Mouse (Mus musculus) ovary, postnatal 14 days (tissue): ENCODE measurements around the gene Nrcam.

Experiments
- DNase-seq: peaks from one replicate; pipeline ENCODE4 v3.0.0; 2022; ENCODE audit warnings: low spot score

Gene Nrcam

GRCm38 (mm10) chr12:44437046-44437827 lies 108.6 kb downstream of the Nrcam start:
- no peak for DNase-seq

- no peak for DNase-seq
These were observed 110.2 kb downstream of the Nrcam start for GRCm38 (mm10) chr12:44438884-44439283.

- no peak for DNase-seq
These were observed 111.5 kb downstream of the Nrcam start for GRCm38 (mm10) chr12:44440230-44440629.

GRCm38 (mm10) chr12:44450930-44451329 lies 122.2 kb downstream of the Nrcam start:
- no peak for DNase-seq

GRCm38 (mm10) chr12:44451742-44452141 lies 123.1 kb downstream of the Nrcam start:
- no peak for DNase-seq

- no peak for DNase-seq
These were observed 125.1 kb downstream of the Nrcam start for GRCm38 (mm10) chr12:44453791-44454190.

- no peak for DNase-seq
These were observed 129.3 kb downstream of the Nrcam start for GRCm38 (mm10) chr12:44457961-44458360.

GRCm38 (mm10) chr12:44462436-44462835 lies 133.8 kb downstream of the Nrcam start:
- no peak for DNase-seq

GRCm38 (mm10) chr12:44462976-44463375 lies 134.3 kb downstream of the Nrcam start:
- no peak for DNase-seq

GRCm38 (mm10) chr12:44471073-44471472 lies 142.4 kb downstream of the Nrcam start:
- no peak for DNase-seq

GRCm38 (mm10) chr12:44475355-44475754 lies 146.7 kb downstream of the Nrcam start:
- DNase-seq = no peak

- DNase-seq = no peak
These were observed 150.8 kb downstream of the Nrcam start for GRCm38 (mm10) chr12:44479260-44480030.

- no peak for DNase-seq
These were observed 151.3 kb downstream of the Nrcam start for GRCm38 (mm10) chr12:44480031-44480419.

GRCm38 (mm10) chr12:44481415-44481814 lies 152.7 kb downstream of the Nrcam start:
- no peak for DNase-seq

- DNase-seq = no peak
These were observed 164.2 kb downstream of the Nrcam start for GRCm38 (mm10) chr12:44492759-44493479.

GRCm38 (mm10) chr12:44497762-44498161 lies 169.1 kb downstream of the Nrcam start:
- DNase-seq = no peak

GRCm38 (mm10) chr12:44498872-44499271 lies 170.2 kb downstream of the Nrcam start:
- DNase-seq = no peak

GRCm38 (mm10) chr12:44501807-44502487 lies 173.3 kb downstream of the Nrcam start:
- DNase-seq = no peak

- no peak for DNase-seq
These were observed 175.1 kb downstream of the Nrcam start for GRCm38 (mm10) chr12:44503737-44504136.

- DNase-seq = no peak
These were observed 179.9 kb downstream of the Nrcam start for GRCm38 (mm10) chr12:44508635-44509034.

- DNase-seq = no peak
These were observed 180.9 kb downstream of the Nrcam start for GRCm38 (mm10) chr12:44509406-44510104.
